Mouse (Mus musculus) intestine, embryonic 16.5 days (tissue): ENCODE results near the gene Col1a1. TPM values are rescaled to one million over a fixed set of nuclear protein-coding genes. Genes with fewer than 3 reads are reported as not detected.

Experiments
- ATAC-seq: fragments of 200-750 bp; cut with Nextera tagmentation; 2 replicates; pipeline ENCODE4 v1.8.0; 2017; ENCODE audit warnings: moderate TSS enrichment, moderate library complexity
- H3K27ac ChIP-seq: fragments of 300-500 bp; sonication (generic); 2 replicates; pipeline ENCODE4 v1.5.1; 2014; ENCODE audit warnings: mild to moderate bottlenecking, low read length
- H3K27me3 ChIP-seq: fragments of 300-500 bp; sonication (generic); replicated peaks from 2 replicates; pipeline ENCODE4 v1.6.1; 2014; ENCODE audit warnings: low read length, control low read depth, mixed read lengths; ENCODE audit not compliant: control insufficient read depth, insufficient read depth
- H3K36me3 ChIP-seq: fragments of 300-500 bp; sonication (generic); 2 replicates; pipeline ENCODE4 v1.6.1; 2014; ENCODE audit warnings: low read length, control low read depth; ENCODE audit not compliant: control insufficient read depth, insufficient read depth
- H3K4me1 ChIP-seq: fragments of 300-500 bp; sonication (generic); 2 replicates; pipeline ENCODE4 v1.6.1; 2014; ENCODE audit warnings: low read length, control low read depth, mixed read lengths; ENCODE audit not compliant: control insufficient read depth, insufficient read depth
- H3K4me2 ChIP-seq: fragments of 300-500 bp; sonication (generic); 2 replicates; pipeline ENCODE4 v1.6.1; 2014; ENCODE audit warnings: low read depth, low read length, control low read depth
- H3K4me3 ChIP-seq: fragments of 300-500 bp; sonication (generic); 2 replicates; pipeline ENCODE4 v1.5.1; 2014; ENCODE audit warnings: mild to moderate bottlenecking, low read length
- H3K9ac ChIP-seq: fragments of 300-500 bp; sonication (generic); 2 replicates; pipeline ENCODE4 v1.6.1; 2014; ENCODE audit warnings: low read depth, low read length
- H3K9me3 ChIP-seq: fragments of 300-500 bp; sonication (generic); 2 replicates; pipeline ENCODE4 v1.6.1; 2016; ENCODE audit warnings: low read length, control low read depth; ENCODE audit not compliant: control insufficient read depth
- WGBS: fragments of 180-500 bp; shearing (Covaris S2); extraction: QIAGEN DNeasy Blood & Tissue Kit; methylation state at CpG from one replicate; pipeline ENCODE4 v1.1.7; 2014; 5-methylcytosine and 5-hydroxymethylcytosine counted together
- polyA plus RNA-seq: library from polyadenylated mRNA; unstranded; fragments of >200 nt; fragmentation: Nextera tagmentation; extraction: Ambion mirVana; gene quantifications from 2 replicates; pipeline ENCODE4 v1.2.1, GENCODE M21; 2015

The Col1a1 gene
- polyA plus RNA-seq = 890 and 1,013 TPM in 2 replicates

DNA sequence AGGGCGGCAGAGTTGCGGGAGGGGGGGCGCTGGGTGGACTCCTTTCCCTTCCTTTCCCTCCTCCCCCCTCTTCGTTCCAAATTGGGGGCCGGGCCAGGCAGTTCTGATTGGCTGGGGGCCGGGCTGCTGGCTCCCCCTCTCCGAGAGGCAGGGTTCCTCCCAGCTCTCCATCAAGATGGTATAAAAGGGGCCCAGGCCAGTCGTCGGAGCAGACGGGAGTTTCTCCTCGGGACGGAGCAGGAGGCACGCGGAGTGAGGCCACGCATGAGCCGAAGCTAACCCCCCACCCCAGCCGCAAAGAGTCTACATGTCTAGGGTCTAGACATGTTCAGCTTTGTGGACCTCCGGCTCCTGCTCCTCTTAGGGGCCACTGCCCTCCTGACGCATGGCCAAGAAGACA lies at the start of gene Col1a1:
Gene Col1a1 (plus strand): TSS at position 180 of the 400 bp plus-strand sequence.
- H3K4me2 ChIP-seq = peak within 1 kb of the TSS; percentile 45
- peaks cover 4% of the 10 kb centered on the region for H3K36me3 ChIP-seq
- H3K27ac ChIP-seq = peak within 1 kb of the TSS; percentile 94
- H3K27me3 ChIP-seq = peaks cover 3% of the 10 kb centered on the region; the same call in 1 of the 2 replicates
- peak; percentile 53; the same call in 1 of the 2 replicates for ATAC-seq
- H3K9me3 ChIP-seq = no peaks in the 10 kb centered on the region
- peak within 1 kb of the TSS; percentile 58 for H3K4me3 ChIP-seq
- WGBS = 16% methylated on average over 19 of the region's 19 CpGs
- H3K9ac ChIP-seq = peak within 1 kb of the TSS; percentile 77
- peaks cover 24% of the 10 kb centered on the region for H3K4me1 ChIP-seq

DNA sequence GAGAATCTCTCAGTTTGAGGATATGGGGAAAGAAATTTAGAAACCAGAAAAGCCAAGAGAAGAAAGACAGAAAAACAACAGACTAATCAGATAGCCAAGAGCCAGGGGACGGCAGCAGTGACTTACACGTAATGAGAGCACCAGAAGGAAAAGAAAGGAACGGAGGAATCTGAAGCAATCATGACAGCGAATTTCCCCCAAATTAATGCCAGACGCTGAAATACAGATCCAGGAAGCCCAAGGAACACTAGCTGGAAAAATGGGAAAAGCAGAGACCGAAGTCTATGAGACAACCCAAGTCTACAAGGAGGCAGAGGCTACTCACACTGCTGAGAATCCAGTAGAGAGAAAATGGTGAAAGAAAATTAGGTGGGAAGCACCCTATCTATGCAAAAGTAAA lies 44.9 kb upstream of the Col1a1 start:
- Histone ChIP-seq H3K36me3 (no peaks in the 10 kb centered on the region), H3K4me1 (no peaks in the 10 kb centered on the region), H3K9me3 (no peaks in the 10 kb centered on the region), H3K4me3 (no peak overlapping the region), H3K4me2 (no peak overlapping the region), H3K27me3 (no peaks in the 10 kb centered on the region), H3K9ac (no peak overlapping the region), H3K27ac (no peak overlapping the region)
- ATAC-seq = no peak
- 86% methylated on average over 6 of the region's 6 CpGs for WGBS

DNA sequence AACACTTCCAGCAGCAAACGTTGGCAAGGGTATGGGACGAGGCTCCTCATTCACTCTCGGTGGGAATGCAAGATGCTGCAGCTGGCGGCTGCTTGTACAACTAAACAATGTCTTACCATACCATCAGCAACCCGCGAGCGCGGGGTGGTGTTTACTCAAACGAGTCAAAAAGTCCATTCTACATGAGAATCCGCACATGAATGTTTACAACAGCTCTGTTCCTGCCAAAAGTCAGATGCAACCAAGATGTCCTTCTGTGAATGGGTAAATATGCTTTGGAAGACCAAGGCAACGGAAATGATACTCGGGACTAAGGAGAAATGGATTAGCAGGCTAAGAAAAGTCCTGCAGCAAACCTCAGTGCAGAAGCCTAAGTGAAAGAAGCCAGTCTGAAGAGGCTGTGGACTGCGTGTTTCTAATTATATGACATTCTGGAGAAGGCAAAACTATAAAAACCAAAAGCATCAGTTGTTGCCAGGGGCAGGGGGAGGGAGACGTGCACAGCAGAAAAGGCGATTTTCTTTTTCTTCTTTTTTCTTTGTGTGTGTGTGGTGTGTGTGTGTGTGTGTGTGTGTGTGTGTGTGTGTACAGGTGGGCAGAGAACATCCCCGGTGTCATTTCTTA lies 39.2 kb upstream of the Col1a1 start:
- Histone ChIP-seq H3K9ac (no peak overlapping the region), H3K27ac (peak overlapping the region; percentile 77), H3K4me2 (0 out of 2 replicates have a peak overlapping the region, but pooled peaks have one; percentile 9), H3K4me1 (no peaks in the 10 kb centered on the region), H3K4me3 (no peak overlapping the region), H3K9me3 (no peaks in the 10 kb centered on the region), H3K27me3 (no peaks in the 10 kb centered on the region), H3K36me3 (no peaks in the 10 kb centered on the region)
- WGBS = 43% methylated on average over 16 of the region's 16 CpGs
- peak; percentile 77 for ATAC-seq

DNA sequence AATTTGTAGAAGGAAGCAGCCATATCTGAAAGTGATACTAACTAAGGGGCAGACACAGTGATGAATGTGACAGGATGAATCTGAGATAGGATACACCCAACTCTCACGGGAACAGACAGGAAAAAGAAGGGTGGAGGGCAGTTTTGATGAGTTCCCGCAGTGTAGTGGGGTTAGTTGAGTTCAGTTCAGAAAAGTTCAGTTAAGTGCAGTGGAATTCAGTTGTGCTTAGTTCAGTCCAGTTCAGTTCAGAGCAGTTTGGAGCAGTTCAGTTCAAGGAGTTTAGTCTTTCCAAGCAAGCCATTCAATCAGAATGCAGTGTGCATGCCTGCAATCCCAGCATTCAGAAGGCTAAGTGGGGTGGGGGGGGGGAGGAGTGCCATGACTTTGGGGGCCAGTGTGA lies 34.8 kb upstream of the Col1a1 start:
- Histone ChIP-seq H3K4me1 (no peaks in the 10 kb centered on the region), H3K9ac (no peak overlapping the region), H3K27me3 (no peaks in the 10 kb centered on the region), H3K36me3 (no peaks in the 10 kb centered on the region), H3K27ac (no peak overlapping the region), H3K4me3 (no peak overlapping the region), H3K4me2 (no peak overlapping the region), H3K9me3 (no peaks in the 10 kb centered on the region)
- 45% methylated on average over 2 of the region's 2 CpGs for WGBS
- ATAC-seq = no peak

DNA sequence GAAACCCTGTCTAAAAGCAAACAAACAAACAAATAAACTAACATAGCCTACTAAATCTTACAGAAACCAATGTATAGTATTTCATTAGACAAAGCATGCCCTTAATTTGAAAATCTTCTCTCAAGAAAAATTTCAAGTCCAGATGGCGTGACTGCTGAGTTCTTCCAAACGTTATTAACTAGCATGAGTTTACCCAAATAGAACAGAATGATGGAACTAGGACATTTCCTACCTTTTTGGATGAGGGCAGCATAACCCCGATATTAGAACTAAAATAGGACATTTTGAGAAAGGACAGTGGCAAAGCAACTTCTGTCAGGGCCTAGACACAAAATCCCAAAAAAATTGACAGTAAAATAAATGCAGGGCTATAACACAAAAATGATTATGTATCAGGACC lies 31.7 kb upstream of the Col1a1 start:
- no peak for ATAC-seq
- WGBS = 88% methylated on average over 3 of the region's 3 CpGs
- Histone ChIP-seq H3K36me3 (no peaks in the 10 kb centered on the region), H3K9me3 (no peaks in the 10 kb centered on the region), H3K4me2 (no peak overlapping the region), H3K4me1 (no peaks in the 10 kb centered on the region), H3K9ac (no peak overlapping the region), H3K27me3 (no peaks in the 10 kb centered on the region), H3K4me3 (no peak overlapping the region), H3K27ac (no peak overlapping the region)

DNA sequence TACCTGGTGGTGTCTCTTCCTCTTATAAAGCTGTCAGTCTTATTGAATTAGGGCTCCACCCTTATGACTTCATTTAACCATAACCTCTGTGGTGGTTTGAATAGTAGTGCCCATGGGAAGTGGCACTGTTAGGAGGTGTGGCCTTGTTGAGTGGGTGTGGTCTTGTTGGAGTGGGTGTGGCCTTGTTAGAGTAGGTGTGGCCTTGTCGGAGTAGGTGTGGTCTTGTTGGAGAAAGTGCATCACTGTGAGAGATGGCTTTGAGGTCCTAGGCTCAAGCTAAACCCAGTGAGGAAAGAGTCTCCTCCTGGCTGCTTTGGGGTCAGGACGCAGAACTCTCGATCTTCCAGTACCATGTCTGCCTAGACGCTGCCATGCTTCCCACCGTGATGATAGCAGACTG lies 25.1 kb upstream of the Col1a1 start:
- H3K9ac ChIP-seq = no peak overlapping the region
- H3K4me3 ChIP-seq = no peak overlapping the region
- H3K9me3 ChIP-seq = no peaks in the 10 kb centered on the region
- no peak for ATAC-seq
- H3K4me1 ChIP-seq = peaks cover 4% of the 10 kb centered on the region
- 80% methylated on average over 5 of the region's 5 CpGs for WGBS
- H3K27ac ChIP-seq = no peak overlapping the region
- H3K4me2 ChIP-seq = no peak overlapping the region
- no peaks in the 10 kb centered on the region for H3K27me3 ChIP-seq
- H3K36me3 ChIP-seq = no peaks in the 10 kb centered on the region

DNA sequence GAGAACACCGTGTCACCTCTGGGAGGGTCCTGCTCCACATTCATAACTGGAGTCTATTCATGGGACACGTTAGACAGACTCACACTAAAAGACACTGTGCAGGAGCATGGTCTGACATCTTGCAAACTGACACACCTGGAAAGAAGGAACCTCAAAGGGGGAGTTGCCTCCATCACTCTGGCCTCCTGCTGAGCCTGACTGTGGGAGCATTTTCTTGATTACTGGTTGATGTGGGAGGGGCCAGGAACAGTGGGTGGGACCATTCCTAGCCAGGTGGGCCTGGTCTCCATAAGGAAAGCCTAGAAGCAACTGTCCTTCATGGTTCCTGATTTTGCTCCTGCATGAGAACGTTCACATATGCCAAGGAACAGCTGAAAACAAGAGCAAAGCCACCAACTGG lies 23.5 kb upstream of the Col1a1 start:
- Histone ChIP-seq H3K27ac (no peak overlapping the region), H3K27me3 (no peaks in the 10 kb centered on the region), H3K4me3 (no peak overlapping the region), H3K4me2 (no peak overlapping the region), H3K4me1 (peaks cover 12% of the 10 kb centered on the region), H3K36me3 (no peaks in the 10 kb centered on the region), H3K9me3 (no peaks in the 10 kb centered on the region), H3K9ac (no peak overlapping the region)
- ATAC-seq = no peak
- WGBS = 62% methylated on average over 3 of the region's 3 CpGs

DNA sequence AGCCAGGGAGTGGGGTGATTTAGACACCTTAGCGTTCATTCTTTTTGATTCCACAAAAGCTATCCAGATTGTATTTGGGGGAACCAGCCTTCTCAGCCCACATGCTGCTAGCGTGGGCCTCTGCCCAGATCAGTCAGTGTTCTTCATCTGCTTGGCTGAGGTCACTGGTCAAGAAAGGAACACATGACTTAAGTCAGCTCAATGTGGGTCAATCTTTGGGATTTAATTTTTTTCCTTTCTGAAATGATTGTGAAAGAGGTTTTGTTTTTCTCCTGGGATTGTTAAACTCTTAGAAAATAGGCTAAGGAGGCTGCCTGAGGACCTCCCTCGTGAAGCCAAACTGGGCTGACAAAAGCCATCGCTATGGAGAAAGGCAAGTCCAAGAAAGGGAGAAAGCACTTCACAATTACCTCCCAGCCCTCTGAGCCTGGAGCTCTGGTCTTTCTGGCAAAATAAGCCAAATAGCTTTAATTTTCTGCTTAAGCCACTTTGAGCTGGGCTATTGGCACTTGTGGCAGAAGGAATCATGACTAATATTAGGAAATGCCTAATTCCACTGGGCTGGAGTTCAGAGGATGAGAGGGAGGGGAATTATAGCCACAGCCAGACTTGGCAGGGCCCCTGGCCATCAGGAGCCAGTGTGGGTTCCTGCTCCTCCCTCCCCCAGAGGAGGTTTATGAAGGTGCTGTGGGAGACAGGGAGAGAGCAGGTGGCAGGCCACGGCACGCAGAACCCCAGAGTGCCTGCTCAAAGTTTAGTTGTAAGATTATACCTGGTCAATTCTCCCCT lies 22.5 kb upstream of the Col1a1 start:
- H3K4me3 ChIP-seq = no peak overlapping the region
- no peaks in the 10 kb centered on the region for H3K9me3 ChIP-seq
- no peak overlapping the region for H3K27ac ChIP-seq
- no peak for ATAC-seq
- no peaks in the 10 kb centered on the region for H3K36me3 ChIP-seq
- 76% methylated on average over 6 of the region's 6 CpGs for WGBS
- H3K4me1 ChIP-seq = peaks cover 12% of the 10 kb centered on the region
- H3K9ac ChIP-seq = no peak overlapping the region
- no peak overlapping the region for H3K4me2 ChIP-seq
- no peaks in the 10 kb centered on the region for H3K27me3 ChIP-seq

DNA sequence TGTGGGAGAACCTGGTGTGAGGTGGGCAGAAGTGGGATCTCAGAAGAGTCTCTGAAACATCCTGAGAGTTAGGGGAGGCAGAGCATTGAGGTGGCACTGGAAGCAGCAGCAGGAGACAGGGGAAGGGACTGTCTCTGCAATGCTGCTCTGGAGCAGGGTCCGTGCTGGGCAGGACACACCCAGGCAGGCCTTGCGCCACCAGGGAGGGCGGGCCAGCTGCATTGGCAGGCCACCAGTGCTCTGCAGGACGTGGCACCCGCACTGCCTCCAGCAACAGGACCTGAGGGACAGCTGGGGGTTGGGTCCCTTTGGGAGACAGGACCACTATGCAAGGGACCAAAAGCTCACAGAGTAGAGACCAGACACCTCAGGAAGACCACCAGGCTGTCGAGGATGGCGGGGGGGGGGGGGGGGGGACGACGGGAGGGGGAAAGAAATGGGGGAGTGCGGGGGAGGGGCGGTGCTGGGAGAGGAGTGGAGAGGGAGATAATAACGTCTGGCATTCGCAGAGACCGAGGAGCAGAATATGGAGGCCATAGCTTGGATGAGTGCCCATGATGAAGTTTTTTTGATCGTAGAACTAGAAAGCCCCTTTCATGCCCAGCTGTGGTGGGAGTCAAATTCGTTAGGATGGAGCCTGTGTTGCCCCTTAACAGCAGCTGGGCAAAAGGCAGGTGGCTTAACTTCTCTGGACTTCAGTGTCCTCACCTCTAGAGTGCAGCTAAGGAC lies 20.2 kb upstream of the Col1a1 start:
- WGBS = 37% methylated on average over 13 of the region's 16 CpGs
- H3K9ac ChIP-seq = 0 out of 2 replicates have a peak overlapping the region, but pooled peaks have one; percentile 1
- H3K4me1 ChIP-seq = peaks cover 12% of the 10 kb centered on the region
- no peak overlapping the region; the same call in 1 of the 2 replicates for H3K4me3 ChIP-seq
- no peaks in the 10 kb centered on the region for H3K9me3 ChIP-seq
- H3K36me3 ChIP-seq = no peaks in the 10 kb centered on the region
- peak; percentile 29; the same call in 1 of the 2 replicates for ATAC-seq
- H3K27ac ChIP-seq = peak overlapping the region; percentile 31; the same call in 1 of the 2 replicates
- H3K4me2 ChIP-seq = no peak overlapping the region
- H3K27me3 ChIP-seq = no peaks in the 10 kb centered on the region
